Mouse (Mus musculus): ENCODE measurements at regions not wholly inside any gene's neighbourhood (a gene's known extent, or its start where the extent isn't known, plus 50 kb on each side); places are given as distances from the start of the nearest gene placed in this dataset.

DNA sequence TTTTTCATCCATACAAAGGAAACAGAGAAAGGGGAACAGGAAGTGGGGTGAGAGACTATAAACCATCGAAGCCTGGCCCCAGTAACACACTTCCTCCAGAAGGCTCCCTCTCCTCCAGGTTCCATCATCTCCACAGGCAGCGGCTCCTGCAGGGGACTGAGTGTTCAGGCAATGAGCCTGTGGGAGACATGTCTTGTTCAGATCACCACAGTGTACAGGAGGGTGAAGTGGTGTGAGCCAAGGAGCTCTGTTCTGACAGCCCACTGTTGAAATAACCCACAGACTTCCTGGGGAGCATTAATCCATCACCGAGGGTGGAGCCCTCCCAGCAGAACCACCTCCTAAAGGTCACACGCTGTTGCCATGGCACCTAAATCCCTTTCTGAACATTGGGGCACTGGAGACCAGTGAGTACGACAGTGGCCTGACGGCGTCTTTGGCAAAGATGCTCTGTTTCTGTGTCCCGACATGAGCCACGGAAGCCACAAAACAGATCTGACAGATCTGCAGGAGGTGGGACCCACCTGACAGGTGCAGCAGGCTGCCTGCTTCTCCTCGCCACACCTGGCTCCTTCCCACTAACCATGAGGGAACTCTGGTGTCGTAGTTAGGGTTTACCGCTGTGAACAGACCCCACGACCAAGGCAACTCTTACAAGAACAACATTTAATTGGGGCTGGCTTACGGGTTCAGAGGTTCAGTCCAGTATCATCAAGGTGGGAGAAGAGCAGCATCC lies 60.9 kb downstream of the Psmg1 start:
- DNase-seq (ENCODE audit: low spot score in 2 of 2), result no peak

GRCm38 (mm10) chr16:95928290-95929260 lies 62.2 kb downstream of the Psmg1 start:
- no peak for DNase-seq (ENCODE audit: low spot score in 2 of 2)

DNA sequence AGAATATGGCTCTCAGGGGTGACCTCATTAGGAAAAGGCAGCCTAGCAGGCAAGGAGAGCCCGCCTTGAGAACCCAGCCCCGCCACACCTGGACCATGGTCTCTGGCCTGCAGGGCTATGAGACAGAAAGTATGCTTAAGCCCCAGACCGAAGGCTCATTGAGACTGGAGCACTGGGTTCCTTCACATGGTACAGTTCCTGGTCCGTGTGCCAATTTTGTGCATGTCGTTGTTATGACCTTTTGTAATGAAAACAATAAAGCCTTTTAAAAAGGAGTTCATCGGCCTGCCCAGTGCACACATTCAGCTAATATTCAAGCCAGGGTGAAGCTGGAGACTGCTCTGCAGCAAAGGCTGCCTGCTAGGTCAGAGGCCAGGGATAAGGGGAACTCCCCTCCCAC lies 64.2 kb downstream of the Psmg1 start:
- DNase-seq (ENCODE audit: low spot score in 2 of 2), result no peak

GRCm38 (mm10) chr16:95924716-95925115 lies 66.0 kb downstream of the Psmg1 start:
- DNase-seq (ENCODE audit: low spot score in 2 of 2), result no peak

DNA sequence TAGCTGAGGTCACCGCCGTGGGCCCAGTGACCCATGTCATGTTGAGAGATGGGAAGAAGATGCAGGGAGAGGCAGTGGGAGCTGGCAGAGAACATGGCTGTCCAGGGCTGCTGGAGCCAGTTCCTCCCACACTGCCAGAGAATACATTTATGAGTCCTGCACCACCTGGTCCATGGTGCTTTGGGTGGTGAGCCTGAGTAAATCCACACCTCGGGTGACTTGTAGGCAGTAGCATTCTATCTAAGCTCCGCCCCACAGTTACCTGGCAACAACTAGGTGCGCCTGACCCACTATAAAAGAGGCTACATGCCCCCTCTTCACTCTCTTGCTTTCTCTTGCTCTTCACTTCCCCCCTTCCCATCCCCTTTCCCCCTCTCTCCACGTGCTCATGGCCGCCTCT lies 66.8 kb downstream of the Psmg1 start:
- no peak for DNase-seq (ENCODE audit: low spot score in 2 of 2)

GRCm38 (mm10) chr16:95922369-95922934 lies 68.3 kb downstream of the Psmg1 start:
- DNase-seq (ENCODE audit: low spot score in 2 of 2), result no peak

GRCm38 (mm10) chr16:95921169-95921568 lies 69.6 kb downstream of the Psmg1 start:
- no peak for DNase-seq (ENCODE audit: low spot score in 2 of 2)

GRCm38 (mm10) chr16:95918651-95919425 lies 71.9 kb downstream of the Psmg1 start:
- no peak for DNase-seq (ENCODE audit: low spot score in 2 of 2)

DNA sequence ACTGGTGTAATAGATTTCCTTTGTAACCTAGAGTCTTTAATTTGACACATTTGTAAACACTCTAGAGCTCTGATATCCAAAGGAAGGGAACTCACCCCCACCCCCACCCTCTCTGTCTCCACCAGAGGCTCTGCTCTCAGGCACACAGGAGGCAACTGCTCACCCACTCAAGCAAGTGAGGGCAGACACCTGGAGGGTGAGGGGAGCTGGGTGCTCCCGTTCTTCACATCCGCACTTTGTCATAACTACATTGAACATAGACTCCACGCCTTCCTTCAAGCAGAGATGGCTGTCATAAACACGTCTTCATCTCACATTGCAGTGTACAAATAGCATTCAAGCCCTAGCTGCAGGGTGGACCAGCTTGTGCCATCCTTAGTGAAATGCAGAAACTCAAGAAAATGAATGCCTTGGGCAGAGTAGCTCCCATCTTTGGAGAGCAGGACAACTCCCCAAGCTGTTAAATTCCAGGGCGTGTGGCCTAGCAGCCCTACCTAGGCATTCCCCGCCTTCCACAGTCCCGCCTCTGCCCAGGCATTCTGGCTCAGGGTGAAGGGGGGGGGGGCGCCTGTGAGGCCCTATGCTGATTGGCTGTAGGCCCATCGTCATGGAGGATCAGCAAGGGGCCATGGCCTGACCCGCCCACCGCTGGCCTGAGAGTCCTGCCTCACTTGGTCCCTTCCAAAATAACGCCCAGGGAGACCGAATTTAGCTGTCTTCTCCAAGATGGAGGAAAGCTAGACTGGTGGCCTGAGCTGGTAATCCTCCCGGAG lies 72.9 kb downstream of the Psmg1 start:
- no peak for DNase-seq (ENCODE audit: low spot score in 2 of 2)

GRCm38 (mm10) chr16:95913879-95914278 lies 76.9 kb downstream of the Psmg1 start:
- peak; percentile 44 to 69 for DNase-seq (ENCODE audit: low spot score in 2 of 2)

- no peak for DNase-seq (ENCODE audit: low spot score in 2 of 2)
These were observed 86.1 kb downstream of the Psmg1 start for GRCm38 (mm10) chr16:95904531-95905165.

- DNase-seq (ENCODE audit: low spot score in 2 of 2), result no peak
These were observed 87.3 kb downstream of the Psmg1 start for GRCm38 (mm10) chr16:95903383-95903913.

- no peak for DNase-seq (ENCODE audit: low spot score in 2 of 2)
These were observed 88.6 kb downstream of the Psmg1 start for GRCm38 (mm10) chr16:95902177-95902576.

DNA sequence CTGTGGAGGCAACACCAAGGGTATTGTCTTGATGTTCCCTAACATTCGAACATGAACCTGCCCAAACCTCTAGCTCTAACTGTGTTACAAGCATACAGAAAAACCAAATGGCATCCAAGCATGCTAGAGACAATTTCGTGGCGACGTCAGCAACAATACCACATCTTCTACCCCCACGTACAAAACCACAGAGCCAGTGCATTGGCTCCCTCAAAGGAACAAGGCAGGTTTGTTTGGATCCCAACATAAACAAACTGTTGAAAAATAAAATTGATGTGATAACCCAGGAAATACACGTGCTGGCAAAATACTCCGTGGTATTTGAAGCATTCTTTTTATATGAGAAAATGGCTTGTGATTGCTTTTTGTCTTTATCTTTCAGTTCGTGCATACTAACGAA lies 89.4 kb downstream of the Psmg1 start:
- DNase-seq (ENCODE audit: low spot score in 2 of 2), result no peak

- no peak for DNase-seq (ENCODE audit: low spot score in 2 of 2)
These were observed 90.6 kb downstream of the Psmg1 start for GRCm38 (mm10) chr16:95900181-95900580.

- DNase-seq (ENCODE audit: low spot score in 2 of 2), result no peak
These were observed 91.1 kb downstream of the Psmg1 start for GRCm38 (mm10) chr16:95899672-95900071.

GRCm38 (mm10) chr16:95897843-95898242 lies 92.9 kb downstream of the Psmg1 start:
- DNase-seq (ENCODE audit: low spot score in 2 of 2), result peak in 1 of 2 experiments; percentile 23

DNA sequence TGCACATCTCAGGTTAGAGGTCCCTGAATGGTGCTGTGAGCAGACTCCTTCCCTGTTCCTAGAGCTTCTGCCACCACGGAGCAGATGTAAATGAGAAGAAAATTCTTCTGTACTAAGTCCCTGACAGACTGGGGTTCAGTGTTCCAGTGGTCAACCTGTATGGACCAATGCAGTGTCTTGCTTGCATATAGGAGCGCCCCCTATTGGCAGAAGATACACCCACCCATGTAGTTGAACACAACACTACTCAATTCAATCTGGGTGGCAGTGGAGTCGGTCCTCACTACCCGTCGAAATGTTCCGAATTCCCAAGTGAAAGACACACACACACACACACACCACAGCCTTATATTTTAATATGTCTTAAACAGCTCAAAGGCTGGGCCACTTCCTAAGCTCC lies 94.6 kb downstream of the Psmg1 start:
- DNase-seq (ENCODE audit: low spot score in 2 of 2), result no peak

GRCm38 (mm10) chr16:95893534-95894290 lies 97.0 kb downstream of the Psmg1 start:
- no peak for DNase-seq (ENCODE audit: low spot score in 2 of 2)

Measured in layer of hippocampus, adult 18-20 months (tissue).